Mouse (Mus musculus): ENCODE measurements at regions not wholly inside any gene's neighbourhood (a gene's known extent, or its start where the extent isn't known, plus 50 kb on each side); places are given as distances from the start of the nearest gene placed in this dataset.
"Not testable (repeated sequence)": the region's sequence is repeated elsewhere in the genome, so short reads cannot be mapped to it uniquely, and the experiment has no call there.

DNA sequence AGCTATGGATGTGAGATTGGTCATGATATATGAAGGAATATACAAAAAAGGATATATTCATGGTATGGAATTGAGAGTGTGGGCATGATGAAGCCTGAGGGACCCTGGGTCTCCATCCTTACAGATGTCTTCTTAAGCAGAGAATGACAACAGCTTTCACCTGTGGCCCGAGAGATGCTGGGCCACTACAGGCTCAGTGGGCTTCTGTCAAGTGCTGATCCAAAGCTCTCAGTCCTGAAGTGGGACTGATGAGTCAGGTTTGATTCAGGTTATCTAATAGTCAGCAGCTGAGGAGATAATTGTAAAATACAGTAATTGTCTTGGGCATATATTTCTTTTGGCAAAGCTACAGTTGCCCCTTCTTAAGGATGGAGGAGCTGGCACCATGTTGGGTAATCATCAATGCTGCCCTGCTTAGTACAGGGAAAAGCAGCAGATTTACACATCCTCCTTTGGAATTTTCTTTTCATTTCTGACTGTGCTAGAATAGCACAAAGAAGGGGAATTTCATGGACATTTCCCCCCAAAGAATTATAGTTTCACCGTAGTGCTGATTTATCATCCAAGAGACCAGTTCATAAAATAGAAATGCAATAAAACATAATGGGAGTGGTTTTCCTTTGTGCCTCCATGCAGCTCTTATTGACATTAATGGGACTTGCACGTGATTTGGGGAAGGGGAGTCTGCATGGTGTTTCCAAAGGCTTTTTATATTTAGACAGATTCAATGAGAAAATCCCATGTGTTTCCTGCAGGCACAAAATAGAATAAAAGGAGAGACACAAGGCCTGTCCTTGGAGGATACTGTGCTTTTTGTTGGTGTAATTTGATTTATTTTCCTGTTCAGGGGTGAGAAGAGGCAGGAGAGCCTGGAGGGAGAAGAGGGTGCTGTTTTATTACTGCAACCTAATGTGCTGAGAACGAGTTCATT is 452.6 kb upstream of the Nrsn1 start:
- DNase-seq (ENCODE audit: low read depth), result no peak

DNA sequence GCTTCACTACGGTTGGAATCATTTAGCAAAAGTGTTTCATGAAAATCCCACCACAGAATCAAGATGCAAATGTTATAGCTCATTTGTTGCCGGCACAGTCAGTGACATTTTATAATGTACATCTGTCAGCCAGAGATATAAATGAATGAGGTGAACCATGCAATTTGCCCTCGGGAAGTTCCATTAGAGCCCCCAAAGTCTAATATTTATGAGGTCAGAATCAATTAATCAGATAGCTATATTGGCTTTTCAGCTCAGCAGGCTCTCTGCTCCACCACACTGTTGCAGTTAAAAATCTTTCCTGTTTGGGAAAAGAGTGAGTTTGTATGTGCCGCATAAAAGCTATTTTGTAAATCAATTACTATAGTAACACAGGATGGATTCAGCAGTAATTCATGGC is 430.7 kb upstream of the Nrsn1 start:
- no peak for DNase-seq (ENCODE audit: low read depth)

DNA sequence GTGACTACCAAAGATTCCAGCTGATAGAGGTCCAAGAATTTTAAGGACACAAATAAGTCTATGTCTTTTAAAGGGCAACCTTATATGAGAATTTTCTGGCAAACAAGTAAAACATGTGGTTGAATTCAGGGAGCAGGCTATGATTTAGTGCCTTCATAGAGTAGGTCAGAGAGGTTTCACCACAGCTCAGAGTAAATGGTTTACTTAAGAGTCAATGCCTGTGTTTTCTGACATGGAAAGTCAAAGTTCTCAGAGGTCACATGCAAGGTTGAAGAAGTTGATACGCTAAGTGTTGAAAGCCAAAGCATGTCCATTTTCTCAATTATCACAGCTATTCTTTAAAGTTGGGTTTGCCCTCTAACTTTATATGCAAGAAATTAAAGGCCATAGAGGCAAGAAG is 425.7 kb upstream of the Nrsn1 start:
- DNase-seq (ENCODE audit: low read depth), result no peak

DNA sequence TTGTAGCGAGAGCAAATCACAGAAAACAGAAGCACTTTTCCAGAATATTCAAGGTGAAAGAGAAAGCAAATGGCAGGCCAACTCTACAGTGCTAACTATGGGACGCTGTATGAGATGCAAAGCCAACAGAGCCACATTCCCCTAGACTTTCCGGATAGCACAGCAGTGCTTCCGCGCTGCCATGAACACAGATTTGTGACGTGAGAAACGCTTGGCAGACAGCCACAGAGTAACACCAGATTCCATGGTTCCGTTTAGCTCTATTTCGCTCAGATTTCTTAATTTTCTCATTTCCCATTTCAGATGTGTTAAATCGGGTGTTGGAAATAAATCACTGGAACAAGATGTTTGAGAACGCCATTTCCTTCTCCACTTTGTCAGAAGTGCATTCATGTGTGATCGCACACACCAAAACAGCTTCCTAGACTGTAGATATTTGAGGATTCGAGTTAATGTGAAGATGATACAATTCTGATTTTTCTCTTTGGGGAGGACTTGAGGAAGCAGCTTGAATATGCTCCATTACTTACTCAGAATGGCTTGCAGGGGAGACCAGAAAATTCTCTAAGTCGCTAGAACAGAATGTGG is 424.8 kb upstream of the Nrsn1 start:
- DNase-seq (ENCODE audit: low read depth), result no peak

DNA sequence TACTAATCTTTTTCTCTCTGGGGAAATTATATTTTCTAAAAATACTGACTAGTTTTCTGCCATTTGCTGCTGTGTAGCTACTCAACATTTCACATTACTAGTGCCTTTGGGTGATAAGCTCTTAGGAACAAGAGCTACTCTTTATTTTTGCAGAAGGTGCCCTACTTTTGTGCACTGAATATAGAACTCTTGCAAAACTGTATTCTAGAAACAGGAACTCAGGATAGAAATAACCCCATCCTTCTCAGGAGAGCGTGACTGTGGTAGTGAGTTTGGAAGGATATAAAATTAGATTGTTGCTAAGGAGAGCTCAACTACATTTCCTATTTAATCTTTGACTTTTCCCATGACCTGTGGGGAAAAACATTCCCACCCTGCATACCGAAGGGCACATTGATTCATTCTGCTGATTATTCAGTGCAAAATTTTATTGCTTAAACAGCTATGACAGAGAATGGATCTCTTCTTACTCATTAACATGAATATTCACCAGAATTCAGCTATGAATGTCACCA is 408.0 kb upstream of the Nrsn1 start:
- no peak for DNase-seq (ENCODE audit: low read depth)

DNA sequence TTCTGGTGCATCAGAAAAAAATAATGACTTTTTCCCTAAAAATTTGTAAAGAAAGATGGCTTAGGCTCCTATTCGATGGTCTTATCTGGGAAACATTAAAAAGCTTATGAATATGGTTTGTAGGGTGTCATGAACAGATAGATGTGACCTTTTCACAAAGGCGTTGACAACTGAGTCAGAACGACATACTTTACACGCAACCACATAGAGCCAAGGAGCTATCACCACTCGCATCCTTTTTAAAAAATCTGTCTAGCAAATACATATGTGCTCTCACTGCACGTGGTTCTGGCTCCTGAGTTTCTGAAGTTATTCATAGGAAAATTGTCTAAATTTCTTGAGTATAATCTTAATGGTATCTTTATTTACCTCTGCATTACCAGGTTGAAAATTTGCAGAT is 404.9 kb upstream of the Nrsn1 start:
- no peak for DNase-seq (ENCODE audit: low read depth)

DNA sequence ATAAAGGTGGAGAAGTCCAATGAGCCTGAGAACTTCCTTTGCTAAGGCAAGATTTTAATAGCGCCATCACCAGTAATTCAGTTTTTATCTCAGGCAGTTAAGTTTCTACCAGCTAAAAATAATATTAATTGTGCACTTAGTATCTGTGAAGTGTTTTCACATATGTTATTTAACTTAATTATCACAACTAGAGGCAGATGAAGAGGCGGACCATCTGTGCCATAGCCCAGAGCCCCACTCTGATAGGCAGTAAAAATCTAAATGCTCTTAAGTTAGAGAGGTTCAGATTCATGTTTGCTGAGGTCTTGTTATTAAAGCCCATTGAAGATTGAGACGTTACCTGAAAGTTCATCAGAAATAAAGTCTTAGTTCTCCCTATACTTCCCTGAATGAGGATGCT is 395.7 kb upstream of the Nrsn1 start:
- no peak for DNase-seq (ENCODE audit: low read depth)

DNA sequence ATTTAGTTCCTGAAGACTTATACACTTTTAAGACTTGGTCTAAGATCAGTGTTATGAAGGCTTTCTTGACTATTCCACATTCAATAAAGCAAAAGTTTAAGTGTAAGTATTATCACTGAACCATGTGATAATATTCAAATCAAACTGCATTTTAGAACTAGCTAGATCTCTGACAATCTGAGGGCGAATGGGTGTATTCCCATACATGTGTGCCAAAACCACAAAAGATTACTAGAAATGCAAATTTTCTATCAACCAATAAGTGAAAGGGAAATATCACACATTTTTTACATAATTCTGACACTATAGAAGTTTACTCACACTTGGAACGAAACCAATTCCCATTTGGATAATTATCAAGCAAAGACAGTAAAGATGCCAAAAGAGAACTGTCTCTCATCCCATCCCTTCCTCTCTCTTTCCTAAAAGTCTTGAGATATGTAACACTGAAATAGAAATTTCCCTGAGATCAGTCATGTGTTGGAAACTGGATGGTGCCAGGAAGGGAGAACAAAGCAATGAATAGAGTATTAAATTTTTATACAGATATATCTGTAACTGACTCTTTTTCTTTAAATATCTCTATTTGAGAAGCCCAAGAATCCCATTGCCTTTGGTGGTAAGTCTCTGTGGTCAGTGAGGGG is 394.8 kb upstream of the Nrsn1 start:
- no peak for DNase-seq (ENCODE audit: low read depth)

DNA sequence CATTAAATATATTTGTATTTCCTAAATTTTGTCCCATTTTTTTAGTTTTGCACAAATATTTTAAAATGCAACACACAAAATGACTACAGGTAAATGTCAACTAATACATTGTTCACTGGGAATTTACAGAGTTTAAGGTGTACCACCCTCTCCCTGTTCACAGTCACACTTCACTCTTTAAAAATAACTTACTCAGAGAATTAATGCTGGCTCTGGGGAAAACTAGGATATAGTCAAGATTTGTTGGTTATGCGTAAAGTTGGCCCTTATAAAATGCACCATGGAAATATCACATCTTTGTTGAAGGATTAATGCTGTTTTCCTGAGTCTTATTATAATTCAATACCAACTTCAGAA is 378.1 kb upstream of the Nrsn1 start:
- no peak for DNase-seq (ENCODE audit: low read depth)

DNA sequence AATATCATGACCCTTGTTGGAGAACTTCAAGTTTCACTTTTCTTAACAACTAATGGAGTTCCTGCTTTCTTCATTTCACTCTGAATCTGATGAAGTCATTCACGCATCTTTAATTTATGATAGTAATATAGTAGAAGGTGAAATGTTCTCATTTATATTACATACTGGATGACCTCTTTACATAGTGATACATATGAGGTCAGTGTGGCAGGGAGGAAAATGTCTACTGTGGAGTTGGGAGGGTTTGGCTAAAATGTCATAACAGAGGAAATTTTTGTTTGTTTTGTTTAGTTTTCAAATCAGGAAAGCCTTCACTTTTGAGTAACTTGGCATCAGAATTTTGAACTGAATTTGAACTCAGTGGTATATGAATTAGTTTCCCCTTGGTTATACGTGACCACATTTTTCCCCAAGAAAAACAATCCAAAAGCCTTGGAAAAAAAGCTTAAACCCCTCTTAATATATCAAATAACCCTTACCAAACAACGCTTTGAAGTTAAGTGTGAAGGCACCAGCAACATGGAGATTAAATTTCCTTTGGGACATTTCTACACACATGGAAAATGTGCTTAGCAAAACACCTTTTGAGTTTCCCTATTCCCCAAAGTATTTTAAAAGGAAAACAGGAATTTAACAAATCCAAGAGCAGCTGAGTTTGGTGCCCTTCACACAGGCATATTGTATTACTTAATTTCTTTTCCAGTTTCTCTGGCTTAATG is 377.6 kb upstream of the Nrsn1 start:
- DNase-seq (ENCODE audit: low read depth), result no peak

DNA sequence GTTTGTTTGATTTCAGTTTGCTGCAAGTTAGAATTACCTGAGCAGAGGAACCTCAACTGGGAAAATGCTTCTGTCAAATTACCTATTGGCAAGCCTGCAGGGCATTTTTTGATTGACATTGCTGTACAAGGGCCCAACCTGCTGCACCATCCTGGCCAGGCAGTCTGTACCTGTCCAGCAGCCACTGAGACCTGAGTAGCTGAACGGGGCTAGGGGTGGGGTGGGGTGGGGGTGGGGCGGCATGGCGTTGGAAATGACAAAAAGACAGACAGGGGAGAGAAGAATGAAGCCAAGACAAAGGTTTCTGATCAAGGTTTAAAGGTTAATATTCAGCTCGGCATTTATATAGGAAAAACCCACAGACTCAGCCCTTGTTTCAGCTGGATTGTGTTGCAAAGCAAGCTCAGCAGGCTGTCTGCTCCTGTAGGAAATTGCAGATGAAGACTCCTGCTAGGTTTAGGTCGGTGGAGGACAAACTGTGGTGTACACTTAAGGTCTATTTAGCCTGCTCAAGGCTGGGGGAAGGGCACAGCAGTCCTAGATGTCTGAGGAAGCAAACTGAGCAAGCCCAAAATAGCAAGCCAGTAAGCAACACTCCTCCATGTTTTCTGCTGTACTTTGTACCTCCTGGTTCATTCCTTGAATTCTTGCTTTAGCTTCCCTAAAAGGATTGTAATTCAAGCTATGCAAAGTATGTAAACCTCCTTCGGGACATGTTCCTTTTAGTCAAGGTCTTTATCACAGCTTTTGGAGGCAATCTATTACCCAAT is 369.4 kb upstream of the Nrsn1 start:
- no peak for DNase-seq (ENCODE audit: low read depth)

DNA sequence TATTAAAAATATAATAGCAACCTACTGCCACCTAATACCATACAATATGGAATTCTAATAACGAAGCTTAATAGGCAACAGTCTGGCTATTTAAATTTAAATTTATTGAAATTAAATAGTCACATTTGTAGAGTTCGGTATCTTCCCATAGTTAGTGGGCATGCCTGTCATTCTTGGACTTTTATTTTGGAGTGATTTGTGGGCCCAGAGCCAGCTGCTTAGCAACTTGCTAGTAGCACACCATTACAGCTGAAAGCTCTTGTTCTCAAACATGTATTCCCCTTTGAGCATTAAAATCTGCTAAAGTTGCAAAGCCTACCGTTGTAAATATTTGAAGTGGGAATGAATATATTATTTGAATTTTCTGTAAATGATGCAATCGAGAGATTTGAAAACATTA is 359.2 kb upstream of the Nrsn1 start:
- no peak for DNase-seq (ENCODE audit: low read depth)

DNA sequence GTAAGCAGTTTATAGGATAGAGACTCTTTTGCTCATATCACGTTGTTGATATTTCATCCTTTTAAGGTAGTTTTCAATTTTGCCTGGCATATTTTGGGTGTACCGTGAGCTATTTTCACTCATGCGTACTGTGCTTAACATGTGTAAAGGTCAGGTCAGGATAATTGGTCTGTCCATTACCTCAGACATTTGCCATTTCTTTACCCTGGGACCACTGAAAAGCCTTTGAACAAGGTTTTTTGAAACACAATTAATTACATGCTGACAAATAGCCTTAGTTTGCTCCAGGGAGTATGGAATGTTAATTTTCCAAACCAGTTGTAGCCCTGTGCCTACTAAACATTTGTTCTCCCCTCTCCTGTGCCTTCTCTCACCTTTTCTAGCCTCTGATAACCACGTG is 347.3 kb upstream of the Nrsn1 start:
- no peak for DNase-seq (ENCODE audit: low read depth)

DNA sequence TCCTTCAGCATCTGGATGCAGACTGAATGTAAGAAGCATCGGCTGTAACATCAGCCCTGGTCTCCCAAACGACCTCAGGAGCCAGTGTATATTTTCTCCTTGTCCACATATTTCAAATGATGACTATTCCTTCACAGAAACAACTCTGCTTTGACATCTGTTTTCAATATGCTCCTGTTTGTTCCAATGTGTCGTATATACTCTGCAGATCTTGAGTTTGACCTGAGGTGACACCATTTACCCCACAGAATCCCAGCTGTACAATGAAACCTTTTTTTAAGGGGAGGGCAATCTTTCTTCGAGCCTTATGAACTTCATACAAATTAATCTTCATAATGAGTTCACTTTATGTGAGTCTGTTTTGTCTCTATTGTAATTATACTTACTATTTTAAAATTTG is 341.7 kb upstream of the Nrsn1 start:
- DNase-seq (ENCODE audit: low read depth), result no peak

DNA sequence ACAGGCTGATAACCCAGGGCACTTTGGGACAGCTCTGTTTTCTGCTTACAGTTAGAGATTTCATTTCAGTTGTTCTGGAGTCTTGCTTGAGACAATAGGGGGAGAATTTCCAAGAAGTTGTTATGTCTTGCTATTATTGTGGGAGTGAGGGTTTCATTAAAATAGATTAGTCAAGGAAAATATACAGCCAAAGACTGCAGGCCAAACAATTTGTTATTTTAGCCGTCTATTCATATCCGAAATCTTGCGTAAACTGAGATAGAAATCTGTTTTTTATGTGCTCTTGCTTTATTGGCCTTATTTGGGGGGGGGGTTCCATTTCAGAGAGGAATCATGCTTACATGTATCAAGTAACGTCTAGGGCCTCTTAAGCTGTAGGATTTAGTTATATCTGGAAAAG is 339.3 kb upstream of the Nrsn1 start:
- no peak for DNase-seq (ENCODE audit: low read depth)

DNA sequence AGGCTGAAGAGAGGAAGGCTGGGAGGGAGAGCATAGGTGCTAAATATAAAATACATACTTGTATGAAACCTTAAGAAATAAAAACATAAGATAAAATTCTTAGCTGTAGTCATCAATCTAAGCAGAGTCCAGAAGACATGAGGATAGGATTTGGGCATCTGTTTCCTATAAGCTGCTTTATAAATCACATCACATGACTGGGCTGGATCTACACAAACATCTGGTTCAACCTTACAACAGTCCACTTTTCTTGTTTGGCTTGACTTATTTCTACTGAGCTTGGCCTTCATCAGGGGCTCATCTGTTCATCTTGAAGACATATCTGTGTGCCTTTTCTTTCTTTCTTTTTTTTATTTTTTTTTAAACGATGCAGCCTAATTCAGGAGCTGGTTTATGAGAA is 338.9 kb upstream of the Nrsn1 start:
- DNase-seq (ENCODE audit: low read depth), result no peak

DNA sequence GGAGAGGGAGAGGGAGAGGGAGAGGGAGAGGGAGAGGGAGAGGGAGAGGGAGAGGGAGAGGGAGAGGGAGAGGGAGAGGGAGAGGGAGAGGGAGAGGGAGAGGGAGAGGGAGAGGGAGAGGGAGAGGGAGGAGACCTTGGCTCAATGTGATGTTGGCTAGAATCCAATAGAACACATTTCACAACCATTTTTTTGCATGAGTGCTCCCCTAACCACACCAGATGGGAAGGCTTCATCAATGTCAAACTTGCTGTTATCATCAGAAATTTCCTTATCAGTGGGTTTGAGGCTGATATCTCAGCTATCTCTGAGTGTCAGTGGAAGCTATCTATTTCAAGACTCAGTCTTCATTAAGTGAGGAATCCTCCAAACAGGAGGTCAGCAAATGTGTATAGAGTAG is 331.0 kb upstream of the Nrsn1 start:
- not testable (repeated sequence) for DNase-seq (ENCODE audit: low read depth)

DNA sequence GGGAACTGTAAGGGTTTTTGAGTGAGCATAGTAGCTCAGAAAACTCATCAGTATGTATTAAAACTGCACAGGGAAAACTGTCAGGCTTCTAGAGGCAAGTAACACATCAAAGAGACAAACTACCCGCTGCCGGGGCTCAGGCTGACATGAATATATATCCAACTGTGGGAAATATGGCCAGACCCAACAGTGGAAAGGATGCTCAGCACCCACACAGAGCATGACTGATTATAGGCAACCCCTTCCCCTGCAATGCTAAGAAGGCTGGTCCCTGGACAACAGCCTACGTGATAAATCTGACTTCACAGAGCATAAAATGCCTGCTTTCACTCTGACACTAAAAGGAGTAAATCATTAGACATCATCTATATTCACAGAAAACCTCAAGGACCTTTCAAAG is 324.3 kb upstream of the Nrsn1 start:
- DNase-seq (ENCODE audit: low read depth), result no peak

DNA sequence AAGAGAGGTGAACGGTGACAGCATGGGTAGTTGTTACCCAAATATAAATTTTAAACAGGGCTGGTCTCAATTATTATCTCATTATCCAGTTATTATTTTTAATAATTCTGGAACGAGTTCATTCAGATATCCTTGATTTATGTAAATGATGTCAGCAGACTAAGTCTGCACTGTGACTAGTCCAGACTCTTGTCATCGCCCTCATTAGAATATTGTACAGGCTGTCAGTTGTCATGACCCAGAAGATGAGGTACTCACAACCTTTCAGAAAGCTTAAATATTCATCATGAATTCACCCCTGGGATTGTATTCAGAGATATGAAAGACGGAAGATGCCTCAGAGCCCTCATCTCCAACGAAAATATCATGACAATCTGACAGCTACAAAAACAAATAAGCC is 300.3 kb upstream of the Nrsn1 start:
- DNase-seq (ENCODE audit: low read depth), result no peak

DNA sequence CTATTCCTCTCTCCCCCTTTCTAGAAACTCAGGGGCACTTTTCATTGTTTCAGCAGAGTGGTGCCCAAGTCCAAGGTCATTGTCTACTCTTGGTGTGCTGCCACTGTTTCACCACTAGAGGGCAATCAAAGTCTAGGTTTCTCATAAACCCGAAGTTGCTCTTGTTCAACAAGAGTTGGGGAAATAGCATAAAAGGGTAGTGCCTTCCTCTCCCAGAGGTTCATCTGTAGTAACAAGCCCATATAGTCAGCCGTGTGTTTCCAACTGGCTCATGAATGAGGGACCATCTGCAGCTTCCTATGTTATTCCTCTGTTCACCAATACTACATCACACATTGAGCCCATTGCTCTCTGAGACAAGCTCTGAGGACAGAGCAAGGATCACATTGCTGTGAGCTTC is 292.4 kb upstream of the Nrsn1 start:
- DNase-seq (ENCODE audit: low read depth), result peak; percentile 37

DNA sequence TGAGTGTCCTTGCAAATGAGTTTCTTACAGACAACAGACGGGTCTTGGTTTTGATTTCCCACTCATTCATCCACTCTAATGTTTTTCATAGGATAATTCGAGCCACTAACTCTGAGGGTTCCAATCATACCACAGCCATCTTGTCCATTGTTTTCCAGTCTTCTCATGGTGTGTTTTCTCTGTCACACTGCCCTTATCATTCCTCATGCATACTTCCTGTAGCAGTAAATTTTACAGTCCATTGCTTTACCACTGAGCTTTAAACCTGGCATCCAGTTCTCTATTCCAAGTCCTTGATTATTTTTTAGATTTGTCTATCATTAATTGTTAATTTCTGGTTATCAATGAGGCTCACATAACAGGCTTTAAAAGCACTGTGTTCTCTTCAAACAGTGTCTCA is 290.0 kb upstream of the Nrsn1 start:
- DNase-seq (ENCODE audit: low read depth), result no peak

DNA sequence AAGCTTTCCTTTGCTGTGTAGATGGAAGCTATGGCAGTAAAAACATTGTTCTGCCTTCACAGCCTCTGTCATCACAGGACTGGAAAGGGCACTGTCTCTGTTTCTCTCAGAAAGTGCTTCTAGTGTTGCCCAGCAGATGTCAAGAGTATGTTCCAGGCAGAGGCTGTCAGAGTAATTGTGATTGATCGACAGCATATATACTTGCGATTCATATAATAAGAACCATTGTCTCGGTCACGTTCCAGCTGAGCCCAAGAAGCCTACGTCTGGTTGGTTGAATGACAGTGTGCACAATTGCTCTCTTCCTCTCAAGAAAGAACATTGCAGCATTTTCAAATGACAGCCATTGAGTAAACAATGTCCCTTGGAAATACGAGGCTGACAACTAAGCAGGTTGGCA is 284.7 kb upstream of the Nrsn1 start:
- no peak for DNase-seq (ENCODE audit: low read depth)
